Mouse (Mus musculus): ENCODE data around the gene Dst.

The Dst gene

GRCm38 (mm10) chr1:33927466-33927865, 19.4 kb downstream of the Dst start:
- no peak for DNase-seq (ENCODE audit: low spot score in 2 of 2)

- DNase-seq (ENCODE audit: low spot score in 2 of 2) = no peak
Observed at GRCm38 (mm10) chr1:33931791-33932190, 23.8 kb downstream of the Dst start.

- DNase-seq (ENCODE audit: low spot score in 2 of 2) = no peak
Observed at GRCm38 (mm10) chr1:33932196-33932595, 24.2 kb downstream of the Dst start.

- peak; percentile 47 to 53 for DNase-seq (ENCODE audit: low spot score in 2 of 2)
Observed at GRCm38 (mm10) chr1:33932845-33933499, 24.9 kb downstream of the Dst start.

GRCm38 (mm10) chr1:33935946-33936345, 27.9 kb downstream of the Dst start:
- DNase-seq (ENCODE audit: low spot score in 2 of 2) = no peak

GRCm38 (mm10) chr1:33939828-33940227, 31.8 kb downstream of the Dst start:
- DNase-seq (ENCODE audit: low spot score in 2 of 2) = no peak

GRCm38 (mm10) chr1:33940364-33940928, 32.4 kb downstream of the Dst start:
- peak in 1 of 2 experiments; percentile 24 for DNase-seq (ENCODE audit: low spot score in 2 of 2)

- no peak for DNase-seq (ENCODE audit: low spot score in 2 of 2)
Observed at GRCm38 (mm10) chr1:33942638-33943037, 34.6 kb downstream of the Dst start.

- no peak for DNase-seq (ENCODE audit: low spot score in 2 of 2)
Observed at GRCm38 (mm10) chr1:33943943-33944342, 35.9 kb downstream of the Dst start.

- no peak for DNase-seq (ENCODE audit: low spot score in 2 of 2)
Observed at GRCm38 (mm10) chr1:33944977-33945750, 37.1 kb downstream of the Dst start.

- DNase-seq (ENCODE audit: low spot score in 2 of 2) = no peak
Observed at GRCm38 (mm10) chr1:33945756-33946155, 37.7 kb downstream of the Dst start.

GRCm38 (mm10) chr1:33946601-33947395, 38.8 kb downstream of the Dst start:
- peak; percentile 64 to 86 for DNase-seq (ENCODE audit: low spot score in 2 of 2)

GRCm38 (mm10) chr1:33947838-33948237, 39.8 kb downstream of the Dst start:
- DNase-seq (ENCODE audit: low spot score in 2 of 2) = no peak

GRCm38 (mm10) chr1:33948511-33948910, 40.5 kb downstream of the Dst start:
- no peak for DNase-seq (ENCODE audit: low spot score in 2 of 2)

- DNase-seq (ENCODE audit: low spot score in 2 of 2) = no peak
Observed at GRCm38 (mm10) chr1:33955626-33956025, 47.6 kb downstream of the Dst start.

GRCm38 (mm10) chr1:33960439-33960838, 52.4 kb downstream of the Dst start:
- DNase-seq (ENCODE audit: low spot score in 2 of 2) = no peak

GRCm38 (mm10) chr1:33964643-33965042, 56.6 kb downstream of the Dst start:
- DNase-seq (ENCODE audit: low spot score in 2 of 2) = peak in 1 of 2 experiments; percentile 67

- DNase-seq (ENCODE audit: low spot score in 2 of 2) = no peak
Observed at GRCm38 (mm10) chr1:33965824-33966223, 57.8 kb downstream of the Dst start.

GRCm38 (mm10) chr1:33966328-33966727, 58.3 kb downstream of the Dst start:
- DNase-seq (ENCODE audit: low spot score in 2 of 2) = peak in 1 of 2 experiments; percentile 45

- DNase-seq (ENCODE audit: low spot score in 2 of 2) = peak in 1 of 2 experiments; percentile 33
Observed at GRCm38 (mm10) chr1:33967206-33967605, 59.2 kb downstream of the Dst start.

GRCm38 (mm10) chr1:33969910-33970309, 61.9 kb downstream of the Dst start:
- DNase-seq (ENCODE audit: low spot score in 2 of 2) = no peak

GRCm38 (mm10) chr1:33974401-33974800, 66.4 kb downstream of the Dst start:
- DNase-seq (ENCODE audit: low spot score in 2 of 2) = no peak
